Mouse (Mus musculus): ENCODE measurements around the gene Nup62.

- TF ChIP-seq CTCF (IDR thresholded peaks at IDR 0.05; ENCODE audit: control insufficient read depth, insufficient read depth, insufficient read length) (no peak), MYOG (IDR thresholded peaks at IDR 0.05; ENCODE audit: control insufficient read depth, extremely low read depth, insufficient read length) (no peak), MAX (IDR thresholded peaks at IDR 0.05) (no peak)
Measured at GRCm38 (mm10) chr7:44870614-44871013, 54.7 kb downstream of the Nup62 start.
